Mouse (Mus musculus) liver, postnatal 0 days (tissue): ENCODE measurements around the gene Ap1m2. TPM values are rescaled to one million over a fixed set of nuclear protein-coding genes. Genes with fewer than 3 reads are reported as not detected.
A peak's percentile ranks its signal among the peaks of the same experiment; 100 is the strongest.

Experiments
- ATAC-seq: fragments of 200-750 bp; cut with Nextera tagmentation; 2 replicates; pipeline ENCODE4 v1.8.0; 2017; ENCODE audit warnings: mild to moderate bottlenecking, moderate library complexity
- DNase-seq: peaks from one replicate; pipeline ENCODE4 v3.0.0-alpha.2; 2016
- H3K27ac ChIP-seq: fragments of 300-500 bp; sonication (generic); 2 replicates; pipeline ENCODE4 v1.5.1; 2014; ENCODE audit warnings: antibody characterized with exemption, moderate library complexity, mild to moderate bottlenecking, low read depth
- H3K27me3 ChIP-seq: fragments of 300-500 bp; sonication (generic); 2 replicates; pipeline ENCODE4 v1.6.1; 2014; ENCODE audit warnings: low read length, control low read depth, mixed read lengths; ENCODE audit not compliant: insufficient read depth
- H3K36me3 ChIP-seq: fragments of 300-500 bp; sonication (generic); replicated peaks from 2 replicates; pipeline ENCODE4 v1.6.1; 2014; ENCODE audit warnings: mild to moderate bottlenecking, control low read depth, low read length, moderate library complexity, mixed read lengths; ENCODE audit not compliant: insufficient read depth
- H3K4me1 ChIP-seq: fragments of 300-500 bp; sonication (generic); 2 replicates; pipeline ENCODE4 v1.6.1; 2014; ENCODE audit warnings: antibody characterized with exemption, mild to moderate bottlenecking, control low read depth; ENCODE audit not compliant: insufficient read depth
- H3K4me2 ChIP-seq: fragments of 300-500 bp; sonication (generic); 2 replicates; pipeline ENCODE4 v1.6.1; 2014; ENCODE audit warnings: low read depth, mild to moderate bottlenecking, low read length, moderate library complexity, mixed read lengths
- H3K4me3 ChIP-seq: fragments of 300-500 bp; sonication (generic); 2 replicates; pipeline ENCODE4 v1.5.1; 2014; ENCODE audit warnings: low read depth, low read length
- H3K9ac ChIP-seq: fragments of 300-500 bp; sonication (generic); replicated peaks from 2 replicates; pipeline ENCODE4 v1.6.1; 2014; ENCODE audit warnings: mild to moderate bottlenecking, moderate library complexity
- H3K9me3 ChIP-seq: fragments of 300-500 bp; sonication (generic); 2 replicates; pipeline ENCODE4 v1.6.1; 2016; ENCODE audit warnings: mild to moderate bottlenecking, control low read depth, low read length, mixed read lengths
- CTCF ChIP-seq: sonication (generic); IDR thresholded peaks from 2 replicates; pipeline ENCODE4 v1.5.1; 2016; ENCODE audit warnings: antibody characterized with exemption, low read depth
- EP300 ChIP-seq: IDR thresholded peaks from 2 replicates; pipeline ENCODE4 v1.6.1; 2016; ENCODE audit warnings: antibody characterized with exemption, low read depth, mild to moderate bottlenecking
- WGBS: fragments of 180-500 bp; shearing (Covaris S2); extraction: QIAGEN DNeasy Blood & Tissue Kit; methylation state at CpG from one replicate; pipeline ENCODE4 v1.1.7; 2014; ENCODE audit not compliant: insufficient replicate concordance; 5-methylcytosine and 5-hydroxymethylcytosine counted together
- polyA plus RNA-seq: library from polyadenylated mRNA; unstranded; fragments of >200 nt; fragmentation: Nextera tagmentation; extraction: Ambion mirVana; gene quantifications from 2 replicates; pipeline ENCODE4 v1.2.1, GENCODE M21; 2015

Gene Ap1m2
- polyA plus RNA-seq, 1 experiment from 2014 or later, result 0.54 TPM

- Histone ChIP-seq H3K4me1 (peaks cover 22% of the 10 kb centered on the region), H3K9ac (peak overlapping the region; percentile 68; the same call in 1 of the 2 replicates), H3K27me3 (no peaks in the 10 kb centered on the region), H3K27ac (peak overlapping the region; percentile 73; the same call in 1 of the 2 replicates), H3K36me3 (no peaks in the 10 kb centered on the region; the same call in 1 of the 2 replicates), H3K4me2 (peak overlapping the region; percentile 76), H3K4me3 (peak overlapping the region; percentile 62; the same call in 1 of the 2 replicates), H3K9me3 (no peaks in the 10 kb centered on the region)
- DNase-seq (no peak), ATAC-seq (no peak)
- TF ChIP-seq EP300, result no peak
- no peak for TF ChIP-seq CTCF
- WGBS, result 72% methylated on average over 19 of the region's 19 CpGs
Measured at GRCm38 (mm10) chr9:21322211-21322916, 10.2 kb upstream of the Ap1m2 start.

DNA sequence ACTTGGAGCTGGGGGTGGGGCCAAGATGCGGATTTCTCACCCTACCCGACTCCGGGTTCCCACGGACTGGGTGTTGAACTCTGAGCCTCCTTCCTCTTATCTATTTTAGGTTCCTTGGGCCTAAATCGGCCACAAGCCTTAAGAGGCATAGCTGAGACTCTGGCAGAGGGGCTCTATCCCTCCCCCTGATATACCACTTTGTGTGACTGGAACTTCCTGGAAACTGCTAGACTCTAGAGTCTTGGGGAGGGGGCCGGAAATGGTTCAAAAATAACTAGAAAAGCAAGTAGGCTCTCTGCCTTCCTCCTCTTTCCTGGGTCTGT is 9.3 kb upstream of the Ap1m2 start:
- no peaks in the 10 kb centered on the region for H3K27me3 ChIP-seq
- TF ChIP-seq EP300, result no peak
- TF ChIP-seq CTCF, result no peak
- peak; percentile 26 for ATAC-seq
- WGBS, result 9% methylated on average over 6 of the region's 6 CpGs
- peaks cover 22% of the 10 kb centered on the region for H3K4me1 ChIP-seq
- no peaks in the 10 kb centered on the region; the same call in 1 of the 2 replicates for H3K36me3 ChIP-seq
- H3K4me3 ChIP-seq, result peak overlapping the region; percentile 62
- DNase-seq, result peak; percentile 62
- peak overlapping the region; percentile 76 for H3K4me2 ChIP-seq
- no peaks in the 10 kb centered on the region for H3K9me3 ChIP-seq
- peak overlapping the region; percentile 68 for H3K9ac ChIP-seq
- H3K27ac ChIP-seq, result peak overlapping the region; percentile 73

DNA sequence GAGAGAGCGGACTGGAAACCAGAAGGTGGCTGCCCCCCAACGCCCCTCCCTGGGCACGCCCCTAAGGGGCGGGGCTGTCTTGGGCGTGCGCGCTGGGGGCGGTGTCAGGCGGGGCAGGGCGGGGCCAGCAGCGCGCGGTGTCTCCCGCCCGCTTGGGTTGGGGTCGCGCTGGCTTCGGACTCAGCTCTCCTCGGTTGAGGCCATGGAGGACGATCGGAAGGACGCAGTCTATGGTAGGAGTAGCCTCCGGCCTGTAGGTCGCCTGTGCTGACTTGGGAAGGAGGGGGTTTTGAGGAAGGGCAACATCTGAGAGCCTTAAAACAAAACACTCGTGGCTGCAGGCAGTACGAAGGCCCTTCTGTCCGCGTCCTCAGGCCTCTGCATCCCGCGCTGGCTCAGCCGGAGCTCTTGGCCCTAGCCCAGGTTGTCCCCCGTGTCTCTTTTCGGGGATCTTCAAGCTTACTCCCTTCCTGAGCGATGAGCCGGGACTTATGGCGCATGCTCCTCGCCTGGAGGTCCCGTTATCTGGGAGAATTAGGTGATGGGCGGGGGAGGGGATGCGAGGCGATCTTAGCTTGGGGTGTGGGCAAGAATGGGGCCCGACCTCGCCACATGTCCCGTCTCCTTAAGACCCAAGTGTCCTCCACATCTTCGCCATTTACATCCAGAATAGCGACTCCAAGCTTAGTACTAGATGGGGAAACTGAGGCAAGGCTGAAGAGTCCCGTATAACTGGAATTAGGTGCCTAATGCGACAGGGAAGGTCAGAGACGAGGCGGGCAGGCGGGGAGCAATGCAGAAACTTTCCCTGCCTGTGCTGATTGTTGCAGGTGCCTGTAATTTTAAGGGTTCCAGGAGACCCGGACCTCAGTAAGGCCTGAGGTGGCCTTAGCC is 8.7 kb upstream of the Ap1m2 start, which contains the start of gene Slc44a2:
Gene Slc44a2 (plus strand): TSS at position 80 of the 894 bp plus-strand sequence.
- ATAC-seq, result peak; percentile 91
- Histone ChIP-seq H3K27me3 (no peaks in the 10 kb centered on the region), H3K27ac (peak within 1 kb of the TSS; percentile 73), H3K9ac (peak within 1 kb of the TSS; percentile 68), H3K4me3 (peak within 1 kb of the TSS; percentile 62), H3K9me3 (no peaks in the 10 kb centered on the region), H3K4me2 (peak within 1 kb of the TSS; percentile 76), H3K4me1 (peaks cover 22% of the 10 kb centered on the region), H3K36me3 (no peaks in the 10 kb centered on the region; the same call in 1 of the 2 replicates)
- peak; percentile 92 for DNase-seq
- TF ChIP-seq EP300 (no peak), CTCF (no peak)
- WGBS, result 2% methylated on average over 51 of the region's 52 CpGs

- 30% methylated on average over 4 of the region's 4 CpGs for WGBS
- H3K9ac ChIP-seq, result peak overlapping the region; percentile 32; the same call in 1 of the 2 replicates
- H3K4me3 ChIP-seq, result peak overlapping the region; percentile 62
- no peaks in the 10 kb centered on the region for H3K27me3 ChIP-seq
- peak overlapping the region; percentile 76 for H3K4me2 ChIP-seq
- H3K4me1 ChIP-seq, result peaks cover 22% of the 10 kb centered on the region
- H3K9me3 ChIP-seq, result no peaks in the 10 kb centered on the region
- 0 out of 2 replicates have a peak overlapping the region, but pooled peaks have one; percentile 73 for H3K27ac ChIP-seq
- peak; percentile 30 for ATAC-seq
- TF ChIP-seq EP300, result no peak
- TF ChIP-seq CTCF, result no peak
- H3K36me3 ChIP-seq, result no peaks in the 10 kb centered on the region; the same call in 1 of the 2 replicates
- no peak for DNase-seq
Measured at GRCm38 (mm10) chr9:21320280-21320618, 8.1 kb upstream of the Ap1m2 start.

DNA sequence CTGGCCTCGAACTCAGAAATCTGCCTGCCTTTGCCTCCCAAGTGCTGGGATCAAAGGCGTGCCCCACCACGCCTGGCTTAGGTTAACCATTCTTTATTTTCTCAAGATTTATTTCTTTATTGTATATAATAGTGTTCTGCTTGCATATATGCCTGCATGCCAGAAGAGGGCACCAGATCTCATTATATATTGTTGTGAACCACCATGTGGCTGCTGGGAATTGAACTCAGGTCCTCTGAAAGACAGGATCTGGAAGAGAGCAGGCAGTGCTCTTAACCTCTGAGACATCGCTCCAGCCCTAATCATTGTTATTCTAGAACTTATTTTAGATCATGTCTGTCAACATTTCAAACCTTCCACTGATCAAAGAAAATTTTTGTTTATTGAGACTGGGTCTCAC is 7.4 kb upstream of the Ap1m2 start:
- no peaks in the 10 kb centered on the region for H3K9me3 ChIP-seq
- peaks cover 27% of the 10 kb centered on the region for H3K4me1 ChIP-seq
- H3K27me3 ChIP-seq, result no peaks in the 10 kb centered on the region
- ATAC-seq, result no peak
- H3K4me3 ChIP-seq, result no peak overlapping the region
- DNase-seq, result no peak
- no peak overlapping the region for H3K27ac ChIP-seq
- 91% methylated on average over 4 of the region's 4 CpGs for WGBS
- no peak overlapping the region for H3K9ac ChIP-seq
- H3K36me3 ChIP-seq, result no peaks in the 10 kb centered on the region; the same call in 1 of the 2 replicates
- no peak for TF ChIP-seq EP300
- no peak for TF ChIP-seq CTCF
- no peak overlapping the region for H3K4me2 ChIP-seq

GRCm38 (mm10) chr9:21318792-21319191 is 6.7 kb upstream of the Ap1m2 start:
- no peak overlapping the region for H3K4me3 ChIP-seq
- H3K9me3 ChIP-seq, result no peaks in the 10 kb centered on the region
- peaks cover 30% of the 10 kb centered on the region for H3K4me1 ChIP-seq
- TF ChIP-seq CTCF (no peak), EP300 (no peak)
- no peaks in the 10 kb centered on the region for H3K27me3 ChIP-seq
- DNase-seq, result no peak
- H3K9ac ChIP-seq, result no peak overlapping the region
- 0 out of 2 replicates have a peak overlapping the region, but pooled peaks have one; percentile 3 for H3K27ac ChIP-seq
- no peak for ATAC-seq
- H3K4me2 ChIP-seq, result no peak overlapping the region
- 56% methylated on average over 6 of the region's 6 CpGs for WGBS
- no peaks in the 10 kb centered on the region; the same call in 1 of the 2 replicates for H3K36me3 ChIP-seq
